Mouse (Mus musculus): ENCODE data around the gene Dnajc13.

The Dnajc13 gene

GRCm38 (mm10) chr9:104108571-104109143 is 154.1 kb downstream of the Dnajc13 start:
- DNase-seq = no peak

- DNase-seq = no peak
These were observed 155.2 kb downstream of the Dnajc13 start for GRCm38 (mm10) chr9:104107482-104107881.

GRCm38 (mm10) chr9:104106930-104107329 is 155.8 kb downstream of the Dnajc13 start:
- DNase-seq = no peak

GRCm38 (mm10) chr9:104104986-104105385 is 157.7 kb downstream of the Dnajc13 start:
- DNase-seq = no peak

- DNase-seq = no peak
These were observed 159.8 kb downstream of the Dnajc13 start for GRCm38 (mm10) chr9:104102901-104103300.

- no peak for DNase-seq
These were observed 160.4 kb downstream of the Dnajc13 start for GRCm38 (mm10) chr9:104102301-104102700.

- DNase-seq = no peak
These were observed 161.3 kb downstream of the Dnajc13 start for GRCm38 (mm10) chr9:104101458-104101857.
